Comparison of ENCODE assay signal across 8 mouse cellular contexts in the genomic region with DNA sequence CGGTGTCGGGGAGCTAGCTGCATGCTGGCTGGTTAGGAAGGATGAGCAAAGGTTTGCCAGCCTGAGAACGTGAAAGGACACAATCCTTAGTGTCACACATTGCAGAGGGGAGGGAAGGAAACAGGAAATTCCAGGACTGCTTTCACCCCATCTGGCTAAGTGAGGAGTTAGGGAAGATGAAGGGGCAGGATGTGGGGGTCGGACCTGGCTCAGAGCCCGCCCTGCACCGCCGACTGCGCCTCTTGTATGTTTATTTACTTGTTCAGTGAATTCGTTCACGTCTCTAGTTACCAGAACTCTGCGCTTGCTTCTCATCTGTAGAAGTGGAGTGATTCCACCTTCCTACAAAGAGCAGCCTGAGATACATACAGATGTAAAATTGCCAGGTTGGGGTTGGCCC. TPM values are rescaled to one million over a fixed set of nuclear protein-coding genes. Genes with fewer than 3 reads are reported as not detected.
DNase-seq lines count a peak whose midpoint lies in the region; ATAC-seq and TF ChIP-seq lines count a peak whose summit lies in the region.

No protein-coding gene starts in this region.

- no peak overlapping the region for H3K4me2 ChIP-seq in forebrain, embryonic 16.5 days (ENCODE audit: low read length)
- no peak overlapping the region for H3K4me2 ChIP-seq in intestine, embryonic 16.5 days (ENCODE audit: low read depth, low read length)
- no peak overlapping the region for H3K4me2 ChIP-seq in liver, postnatal 0 days (ENCODE audit: low read depth, low read length)

- DNase-seq in forebrain, embryonic 10.5 days (ENCODE audit: extremely low spot score, low spot score), result no peak
- DNase-seq in brain, embryonic 14.5 days (ENCODE audit: low read depth), result peak; percentile 39
- DNase-seq in liver, postnatal 0 days, result no peak
- DNase-seq in adrenal gland, adult 2 months, result no peak
- no peak for DNase-seq in adrenal gland, postnatal 25 days
- DNase-seq in thymus, adult 18-20 months, result no peak

- H3K4me1 ChIP-seq in forebrain, embryonic 10.5 days, result peaks cover 39% of the 10 kb centered on the region
- peaks cover 7% of the 10 kb centered on the region; the same call in 1 of the 2 replicates for H3K4me1 ChIP-seq in forebrain, embryonic 16.5 days (replicated peaks; ENCODE audit: control insufficient read depth, insufficient read depth, low read length)
- H3K4me1 ChIP-seq in intestine, embryonic 16.5 days (ENCODE audit: control insufficient read depth, insufficient read depth, low read length), result peaks cover 22% of the 10 kb centered on the region
- peaks cover 4% of the 10 kb centered on the region; the same call in 1 of the 2 replicates for H3K4me1 ChIP-seq in liver, postnatal 0 days (ENCODE audit: insufficient read depth)

- no peak for TF ChIP-seq CTCF in brain, embryonic 14.5 days (IDR thresholded peaks at IDR 0.05; ENCODE audit: borderline replicate concordance, extremely low read depth, insufficient read depth, insufficient read length)
- TF ChIP-seq CTCF in liver, postnatal 0 days (IDR thresholded peaks at IDR 0.05; ENCODE audit: low read depth), result no peak

- H3K36me3 ChIP-seq in forebrain, embryonic 10.5 days (replicated peaks), result peaks cover 90% of the 10 kb centered on the region
- peaks cover 18% of the 10 kb centered on the region for H3K36me3 ChIP-seq in forebrain, embryonic 16.5 days (ENCODE audit: control insufficient read depth, insufficient read depth)
- peaks cover 19% of the 10 kb centered on the region for H3K36me3 ChIP-seq in intestine, embryonic 16.5 days (ENCODE audit: control insufficient read depth, insufficient read depth, low read length)
- peaks cover 36% of the 10 kb centered on the region for H3K36me3 ChIP-seq in liver, postnatal 0 days (replicated peaks; ENCODE audit: insufficient read depth, low read length)

- 75% methylated on average over 11 of the region's 11 CpGs for WGBS in forebrain, embryonic 10.5 days
- WGBS in forebrain, embryonic 16.5 days, result 87% methylated on average over 11 of the region's 11 CpGs
- WGBS in intestine, embryonic 16.5 days, result 48% methylated on average over 11 of the region's 11 CpGs
- WGBS in liver, postnatal 0 days (ENCODE audit: insufficient replicate concordance), result 72% methylated on average over 11 of the region's 11 CpGs

- no peaks in the 10 kb centered on the region for H3K27me3 ChIP-seq in forebrain, embryonic 10.5 days (ENCODE audit: poor library complexity, severe bottlenecking)
- H3K27me3 ChIP-seq in forebrain, embryonic 16.5 days (replicated peaks; ENCODE audit: control insufficient read depth, insufficient read depth, low read length), result no peaks in the 10 kb centered on the region
- no peaks in the 10 kb centered on the region for H3K27me3 ChIP-seq in intestine, embryonic 16.5 days (replicated peaks; ENCODE audit: control insufficient read depth, insufficient read depth, low read length)
- H3K27me3 ChIP-seq in liver, postnatal 0 days (ENCODE audit: insufficient read depth, low read length), result no peaks in the 10 kb centered on the region

- TF ChIP-seq POLR2A in brain, embryonic 14.5 days (IDR thresholded peaks at IDR 0.05; ENCODE audit: borderline replicate concordance, extremely low read depth, insufficient read depth, insufficient read length, poor library complexity, severe bottlenecking), result no peak

- H3K27ac ChIP-seq in forebrain, embryonic 10.5 days, result peak overlapping the region; percentile 30; the same call in 1 of the 2 replicates
- H3K27ac ChIP-seq in forebrain, embryonic 16.5 days (ENCODE audit: low read length), result no peak overlapping the region
- peak overlapping the region; percentile 78 for H3K27ac ChIP-seq in intestine, embryonic 16.5 days (ENCODE audit: low read length)
- peak overlapping the region; percentile 45; the same call in 1 of the 2 replicates for H3K27ac ChIP-seq in liver, postnatal 0 days (ENCODE audit: low read depth)

- H3K9ac ChIP-seq in forebrain, embryonic 16.5 days (replicated peaks; ENCODE audit: low read depth, low read length), result no peak overlapping the region
- no peak overlapping the region for H3K9ac ChIP-seq in intestine, embryonic 16.5 days (ENCODE audit: low read depth, low read length)
- no peak overlapping the region for H3K9ac ChIP-seq in liver, postnatal 0 days (replicated peaks)

- no peak for ATAC-seq in forebrain, embryonic 16.5 days
- ATAC-seq in intestine, embryonic 16.5 days, result peak; percentile 70
- no peak for ATAC-seq in liver, postnatal 0 days

- TF ChIP-seq EP300 in liver, postnatal 0 days (IDR thresholded peaks at IDR 0.05; ENCODE audit: low read depth), result no peak

- H3K4me3 ChIP-seq in forebrain, embryonic 10.5 days, result no peak overlapping the region
- H3K4me3 ChIP-seq in forebrain, embryonic 16.5 days (replicated peaks; ENCODE audit: low read length), result no peak overlapping the region
- H3K4me3 ChIP-seq in intestine, embryonic 16.5 days (ENCODE audit: low read length), result no peak overlapping the region
- H3K4me3 ChIP-seq in liver, postnatal 0 days (ENCODE audit: low read depth, low read length), result no peak overlapping the region

- H3K9me3 ChIP-seq in forebrain, embryonic 10.5 days, result no peaks in the 10 kb centered on the region
- no peaks in the 10 kb centered on the region for H3K9me3 ChIP-seq in forebrain, embryonic 16.5 days (ENCODE audit: control insufficient read depth, low read length)
- H3K9me3 ChIP-seq in intestine, embryonic 16.5 days (ENCODE audit: control insufficient read depth, low read length), result no peaks in the 10 kb centered on the region
- no peaks in the 10 kb centered on the region for H3K9me3 ChIP-seq in liver, postnatal 0 days (ENCODE audit: low read length)

RNA-seq across cellular contexts. Expression of a gene that starts 17.0 kb away (rescaled TPM):
- polyA plus RNA-seq in forebrain, embryonic 10.5 days (2016; fragmentation: Nextera tagmentation; extraction: Ambion mirVana), result 19.1 and 20.7 TPM in 2 replicates
- polyA plus RNA-seq in forebrain, embryonic 16.5 days (2015; fragmentation: Nextera tagmentation; extraction: Ambion mirVana), result 10.1 and 10.2 TPM in 2 replicates
- polyA plus RNA-seq in brain, embryonic 14.5 days (2012; rRNA removed), result 20.7 and 23.1 TPM in 2 replicates
- 34.7 and 35.4 TPM in 2 replicates for polyA plus RNA-seq in intestine, embryonic 16.5 days (2015; fragmentation: Nextera tagmentation; extraction: Ambion mirVana)
- polyA plus RNA-seq in liver, postnatal 0 days (2015; fragmentation: Nextera tagmentation; extraction: Ambion mirVana), result 17.1 and 17.7 TPM in 2 replicates
- total RNA-seq in adrenal gland, adult 2 months (2021), result 10 to 100 TPM; 13.3 to 35.0 TPM
- polyA plus RNA-seq in adrenal gland, adult 2 months (2012; rRNA removed), result 111 and 156 TPM in 2 replicates
- total RNA-seq in adrenal gland, postnatal 25 days (2021), result 23.4 and 33.9 TPM in 2 replicates

RNA-seq across cellular contexts. Expression of a gene that starts 26.7 kb away (rescaled TPM):
- 43.7 and 45.5 TPM in 2 replicates for polyA plus RNA-seq in forebrain, embryonic 10.5 days (2016; fragmentation: Nextera tagmentation; extraction: Ambion mirVana)
- polyA plus RNA-seq in forebrain, embryonic 16.5 days (2015; fragmentation: Nextera tagmentation; extraction: Ambion mirVana), result 33.5 and 34.7 TPM in 2 replicates
- polyA plus RNA-seq in brain, embryonic 14.5 days (2012; rRNA removed), result 19.6 and 28.1 TPM in 2 replicates
- 26.1 and 28.5 TPM in 2 replicates for polyA plus RNA-seq in intestine, embryonic 16.5 days (2015; fragmentation: Nextera tagmentation; extraction: Ambion mirVana)
- polyA plus RNA-seq in liver, postnatal 0 days (2015; fragmentation: Nextera tagmentation; extraction: Ambion mirVana), result 11.3 and 12.1 TPM in 2 replicates
- total RNA-seq in adrenal gland, adult 2 months (2021), result 10 to 100 TPM; 43.0 to 56.0 TPM
- polyA plus RNA-seq in adrenal gland, adult 2 months (2012; rRNA removed), result 33.2 and 33.5 TPM in 2 replicates
- 41.2 and 43.1 TPM in 2 replicates for total RNA-seq in adrenal gland, postnatal 25 days (2021)

RNA-seq across cellular contexts. Expression of a gene that starts 32.8 kb away (rescaled TPM):
- polyA plus RNA-seq in forebrain, embryonic 10.5 days (2016; fragmentation: Nextera tagmentation; extraction: Ambion mirVana), result 1.5 and 1.6 TPM in 2 replicates
- polyA plus RNA-seq in forebrain, embryonic 16.5 days (2015; fragmentation: Nextera tagmentation; extraction: Ambion mirVana), result 0.87 and 1.2 TPM in 2 replicates
- polyA plus RNA-seq in brain, embryonic 14.5 days (2012; rRNA removed), result 0.66 and 0.81 TPM in 2 replicates
- 13.2 and 13.9 TPM in 2 replicates for polyA plus RNA-seq in intestine, embryonic 16.5 days (2015; fragmentation: Nextera tagmentation; extraction: Ambion mirVana)
- 2.4 and 2.7 TPM in 2 replicates for polyA plus RNA-seq in liver, postnatal 0 days (2015; fragmentation: Nextera tagmentation; extraction: Ambion mirVana)
- 1 to 10 TPM; 2.5 to 3.2 TPM for total RNA-seq in adrenal gland, adult 2 months (2021)
- polyA plus RNA-seq in adrenal gland, adult 2 months (2012; rRNA removed), result 1.4 and 1.8 TPM in 2 replicates
- 2.8 and 3.2 TPM in 2 replicates for total RNA-seq in adrenal gland, postnatal 25 days (2021)

RNA-seq across cellular contexts. Expression of a gene that starts 34.1 kb away (rescaled TPM):
- 53.7 and 55.1 TPM in 2 replicates for polyA plus RNA-seq in forebrain, embryonic 10.5 days (2016; fragmentation: Nextera tagmentation; extraction: Ambion mirVana)
- 60.2 and 60.6 TPM in 2 replicates for polyA plus RNA-seq in forebrain, embryonic 16.5 days (2015; fragmentation: Nextera tagmentation; extraction: Ambion mirVana)
- polyA plus RNA-seq in brain, embryonic 14.5 days (2012; rRNA removed), result 53.6 and 72.8 TPM in 2 replicates
- 54.8 and 57.5 TPM in 2 replicates for polyA plus RNA-seq in intestine, embryonic 16.5 days (2015; fragmentation: Nextera tagmentation; extraction: Ambion mirVana)
- 24.7 and 27.7 TPM in 2 replicates for polyA plus RNA-seq in liver, postnatal 0 days (2015; fragmentation: Nextera tagmentation; extraction: Ambion mirVana)
- total RNA-seq in adrenal gland, adult 2 months (2021), result 10 to 100 TPM; 23.4 to 30.7 TPM
- 29.3 and 32.5 TPM in 2 replicates for polyA plus RNA-seq in adrenal gland, adult 2 months (2012; rRNA removed)
- 45.4 and 48.0 TPM in 2 replicates for total RNA-seq in adrenal gland, postnatal 25 days (2021)
